7 mouse cellular contexts compared by ENCODE assay signal in genomic region chr6:47794106-47794830, GRCm38 (mm10). TPM values are rescaled to one million over a fixed set of nuclear protein-coding genes. Genes with fewer than 3 reads are reported as not detected.
DNase-seq lines count a peak whose midpoint lies in the region; ATAC-seq lines count a peak whose summit lies in the region.

No protein-coding gene starts in this region.

- peaks cover 46% of the 10 kb centered on the region for H3K36me3 ChIP-seq in kidney, embryonic 14.5 days (ENCODE audit: control insufficient read depth, insufficient read depth, low read length)
- peaks cover 28% of the 10 kb centered on the region for H3K36me3 ChIP-seq in forebrain, embryonic 16.5 days (ENCODE audit: control insufficient read depth, insufficient read depth)

- no peaks in the 10 kb centered on the region for H3K9me3 ChIP-seq in kidney, embryonic 14.5 days (ENCODE audit: control insufficient read depth, low read length)
- no peaks in the 10 kb centered on the region for H3K9me3 ChIP-seq in forebrain, embryonic 16.5 days (ENCODE audit: control insufficient read depth, low read length)

- no peaks in the 10 kb centered on the region for H3K27me3 ChIP-seq in kidney, embryonic 14.5 days (ENCODE audit: control insufficient read depth, insufficient read depth, low read length)
- no peaks in the 10 kb centered on the region for H3K27me3 ChIP-seq in forebrain, embryonic 16.5 days (replicated peaks; ENCODE audit: control insufficient read depth, insufficient read depth, low read length)

- no peak overlapping the region; the same call in 1 of the 2 replicates for H3K27ac ChIP-seq in kidney, embryonic 14.5 days (ENCODE audit: low read depth, low read length)
- H3K27ac ChIP-seq in forebrain, embryonic 16.5 days (ENCODE audit: low read length) = no peak overlapping the region

- H3K9ac ChIP-seq in kidney, embryonic 14.5 days (ENCODE audit: low read depth, low read length) = no peak overlapping the region
- no peak overlapping the region for H3K9ac ChIP-seq in forebrain, embryonic 16.5 days (replicated peaks; ENCODE audit: low read depth, low read length)

- no peak overlapping the region for H3K4me2 ChIP-seq in kidney, embryonic 14.5 days (replicated peaks; ENCODE audit: low read depth, low read length)
- no peak overlapping the region for H3K4me2 ChIP-seq in forebrain, embryonic 16.5 days (ENCODE audit: low read length)

- no peak overlapping the region for H3K4me3 ChIP-seq in kidney, embryonic 14.5 days (ENCODE audit: low read length)
- no peak overlapping the region for H3K4me3 ChIP-seq in forebrain, embryonic 16.5 days (replicated peaks; ENCODE audit: low read length)

- DNase-seq in kidney, adult 11 months = peak; percentile 48
- DNase-seq in 416B (ENCODE audit: low read depth) = peak; percentile 50
- DNase-seq in B cell, adult 2 months = peak; percentile 40 to 43
- peak; percentile 46 to 56 for DNase-seq in lung, postnatal 4 days
- no peak for DNase-seq in urinary bladder, postnatal 36 days (ENCODE audit: low spot score in 2 of 2)

- no peak for ATAC-seq in kidney, embryonic 14.5 days (ENCODE audit: low FRiP score, low TSS enrichment)
- 0 out of 2 replicates have a peak, but pooled peaks have one; percentile 24 for ATAC-seq in forebrain, embryonic 16.5 days

- peaks cover under 1% of the 10 kb centered on the region; the same call in 1 of the 2 replicates for H3K4me1 ChIP-seq in kidney, embryonic 14.5 days (ENCODE audit: control insufficient read depth, insufficient read depth, low read length)
- no peaks in the 10 kb centered on the region for H3K4me1 ChIP-seq in forebrain, embryonic 16.5 days (replicated peaks; ENCODE audit: control insufficient read depth, insufficient read depth, low read length)

- WGBS in kidney, embryonic 14.5 days = 70% methylated on average over 10 of the region's 10 CpGs
- WGBS in forebrain, embryonic 16.5 days = 44% methylated on average over 10 of the region's 10 CpGs

RNA-seq across cellular contexts. Expression of gene Pdia4, which starts 19.0 kb away (rescaled TPM):
- 228 and 351 TPM in 2 replicates for polyA plus RNA-seq in kidney, embryonic 14.5 days (2014; fragmentation: Nextera tagmentation; extraction: Ambion mirVana)
- polyA plus RNA-seq in forebrain, embryonic 16.5 days (2015; fragmentation: Nextera tagmentation; extraction: Ambion mirVana) = 150 and 166 TPM in 2 replicates

RNA-seq across cellular contexts. Expression of gene Zfp786, which starts 36.4 kb away (rescaled TPM):
- 2.1 and 3.1 TPM in 2 replicates for polyA plus RNA-seq in kidney, embryonic 14.5 days (2014; fragmentation: Nextera tagmentation; extraction: Ambion mirVana)
- 17.0 and 21.9 TPM in 2 replicates for polyA plus RNA-seq in forebrain, embryonic 16.5 days (2015; fragmentation: Nextera tagmentation; extraction: Ambion mirVana)

RNA-seq across cellular contexts. Expression of gene Zfp398, which starts 41.2 kb away (rescaled TPM):
- polyA plus RNA-seq in kidney, embryonic 14.5 days (2014; fragmentation: Nextera tagmentation; extraction: Ambion mirVana) = 8.6 and 11.6 TPM in 2 replicates
- polyA plus RNA-seq in forebrain, embryonic 16.5 days (2015; fragmentation: Nextera tagmentation; extraction: Ambion mirVana) = 17.5 and 18.7 TPM in 2 replicates

Comparison
In these comparisons a context has a peak if more than half of its experiments do, and no peak if none do; other contexts are left out.
1. DNase-seq: peak in kidney, adult 11 months (single experiment), 416B (single experiment), B cell, adult 2 months (2 of 2) and lung, postnatal 4 days (2 of 2); none in urinary bladder, postnatal 36 days (0 of 2).